Mouse (Mus musculus): Measurements from ENCODE around the gene Maml1. TPM values are rescaled to one million over a fixed set of nuclear protein-coding genes. Genes with fewer than 3 reads are reported as not detected.

Gene Maml1
- polyA plus RNA-seq, 1 experiment from 2014 or later = 3.8 TPM

GRCm38 (mm10) chr11:50236540-50236936, 55.6 kb downstream of the Maml1 start:
- Histone ChIP-seq H3K9me3 (no peaks in the 10 kb centered on the region), H3K4me1 (peaks cover 17% of the 10 kb centered on the region), H3K27me3 (no peaks in the 10 kb centered on the region; the same call in 1 of the 2 replicates), H3K36me3 (peaks cover 33% of the 10 kb centered on the region), H3K4me3 (peak overlapping the region; percentile 61), H3K27ac (replicated peaks) (no peak overlapping the region), H3K9ac (replicated peaks) (peak overlapping the region; percentile 53), H3K4me2 (replicated peaks) (peak overlapping the region; percentile 77)
- peak; percentile 91 for ATAC-seq (replicated peaks)
- WGBS = 0% methylated on average over 26 of the region's 27 CpGs

- Histone ChIP-seq H3K4me1 (peaks cover 26% of the 10 kb centered on the region), H3K27ac (replicated peaks) (no peak overlapping the region), H3K9ac (replicated peaks) (no peak overlapping the region), H3K9me3 (no peaks in the 10 kb centered on the region), H3K4me2 (replicated peaks) (no peak overlapping the region), H3K4me3 (no peak overlapping the region), H3K36me3 (peaks cover 35% of the 10 kb centered on the region), H3K27me3 (no peaks in the 10 kb centered on the region; the same call in 1 of the 2 replicates)
- no peak for ATAC-seq (replicated peaks)
- WGBS = 92% methylated on average over 25 of the region's 25 CpGs
Observed at GRCm38 (mm10) chr11:50234606-50235005, 57.5 kb downstream of the Maml1 start.

- Histone ChIP-seq H3K4me2 (replicated peaks) (no peak overlapping the region), H3K9ac (replicated peaks) (no peak overlapping the region), H3K27me3 (no peaks in the 10 kb centered on the region; the same call in 1 of the 2 replicates), H3K9me3 (no peaks in the 10 kb centered on the region), H3K4me1 (peaks cover 32% of the 10 kb centered on the region), H3K4me3 (no peak overlapping the region), H3K27ac (replicated peaks) (no peak overlapping the region), H3K36me3 (peaks cover 35% of the 10 kb centered on the region)
- no peak for ATAC-seq (replicated peaks)
- 86% methylated on average over 11 of the region's 11 CpGs for WGBS
Observed at GRCm38 (mm10) chr11:50233993-50234392, 58.1 kb downstream of the Maml1 start.

GRCm38 (mm10) chr11:50233022-50233421, 59.1 kb downstream of the Maml1 start:
- Histone ChIP-seq H3K4me1 (peaks cover 40% of the 10 kb centered on the region), H3K36me3 (peaks cover 35% of the 10 kb centered on the region), H3K9ac (replicated peaks) (no peak overlapping the region), H3K4me2 (replicated peaks) (no peak overlapping the region), H3K4me3 (no peak overlapping the region), H3K9me3 (no peaks in the 10 kb centered on the region), H3K27me3 (no peaks in the 10 kb centered on the region; the same call in 1 of the 2 replicates), H3K27ac (replicated peaks) (no peak overlapping the region)
- WGBS = 93% methylated on average over 13 of the region's 13 CpGs
- ATAC-seq (replicated peaks) = no peak

GRCm38 (mm10) chr11:50231411-50231810, 60.7 kb downstream of the Maml1 start:
- H3K4me2 ChIP-seq (replicated peaks) = peak overlapping the region; percentile 40
- ATAC-seq (replicated peaks) = no peak
- no peaks in the 10 kb centered on the region for H3K9me3 ChIP-seq
- no peak overlapping the region for H3K9ac ChIP-seq (replicated peaks)
- peaks cover 35% of the 10 kb centered on the region for H3K36me3 ChIP-seq
- WGBS = 19% methylated on average over 8 of the region's 8 CpGs
- H3K4me1 ChIP-seq = peaks cover 48% of the 10 kb centered on the region
- no peak overlapping the region for H3K27ac ChIP-seq (replicated peaks)
- H3K4me3 ChIP-seq = no peak overlapping the region
- no peaks in the 10 kb centered on the region for H3K27me3 ChIP-seq

- WGBS = 25% methylated on average over 45 of the region's 45 CpGs
- no peak overlapping the region; the same call in 1 of the 2 replicates for H3K27ac ChIP-seq (replicated peaks)
- H3K27me3 ChIP-seq = no peaks in the 10 kb centered on the region
- no peak overlapping the region for H3K4me3 ChIP-seq
- H3K4me1 ChIP-seq = peaks cover 47% of the 10 kb centered on the region
- H3K4me2 ChIP-seq (replicated peaks) = peak overlapping the region; percentile 40
- peaks cover 35% of the 10 kb centered on the region for H3K36me3 ChIP-seq
- no peaks in the 10 kb centered on the region for H3K9me3 ChIP-seq
- ATAC-seq (replicated peaks) = peak; percentile 18
- no peak overlapping the region for H3K9ac ChIP-seq (replicated peaks)
Observed at GRCm38 (mm10) chr11:50230481-50231304, 61.4 kb downstream of the Maml1 start.

- peaks cover 46% of the 10 kb centered on the region for H3K4me1 ChIP-seq
- H3K36me3 ChIP-seq = peaks cover 27% of the 10 kb centered on the region
- no peak overlapping the region for H3K4me2 ChIP-seq (replicated peaks)
- no peak overlapping the region for H3K9ac ChIP-seq (replicated peaks)
- WGBS = 40% methylated on average over 7 of the region's 7 CpGs
- no peak overlapping the region for H3K4me3 ChIP-seq
- no peaks in the 10 kb centered on the region for H3K9me3 ChIP-seq
- no peaks in the 10 kb centered on the region for H3K27me3 ChIP-seq
- ATAC-seq (replicated peaks) = no peak
- no peak overlapping the region for H3K27ac ChIP-seq (replicated peaks)
Observed at GRCm38 (mm10) chr11:50229252-50229910, 62.7 kb downstream of the Maml1 start.

- no peak overlapping the region for H3K4me2 ChIP-seq (replicated peaks)
- H3K36me3 ChIP-seq = peaks cover 21% of the 10 kb centered on the region
- no peak overlapping the region for H3K9ac ChIP-seq (replicated peaks)
- no peak for ATAC-seq (replicated peaks)
- peaks cover 49% of the 10 kb centered on the region for H3K4me1 ChIP-seq
- WGBS = 23% methylated on average over 3 of the region's 3 CpGs
- no peak overlapping the region for H3K27ac ChIP-seq (replicated peaks)
- no peaks in the 10 kb centered on the region for H3K9me3 ChIP-seq
- H3K4me3 ChIP-seq = no peak overlapping the region
- no peaks in the 10 kb centered on the region for H3K27me3 ChIP-seq
Observed at GRCm38 (mm10) chr11:50228772-50229171, 63.3 kb downstream of the Maml1 start.

- no peak overlapping the region for H3K4me2 ChIP-seq (replicated peaks)
- ATAC-seq (replicated peaks) = no peak
- H3K9me3 ChIP-seq = no peaks in the 10 kb centered on the region
- H3K4me1 ChIP-seq = peaks cover 60% of the 10 kb centered on the region
- H3K4me3 ChIP-seq = no peak overlapping the region
- 83% methylated on average over 4 of the region's 4 CpGs for WGBS
- no peak overlapping the region for H3K27ac ChIP-seq (replicated peaks)
- H3K36me3 ChIP-seq = peaks cover 11% of the 10 kb centered on the region
- H3K27me3 ChIP-seq = no peaks in the 10 kb centered on the region
- H3K9ac ChIP-seq (replicated peaks) = no peak overlapping the region
Observed at GRCm38 (mm10) chr11:50227736-50228135, 64.4 kb downstream of the Maml1 start.

- 83% methylated on average over 3 of the region's 3 CpGs for WGBS
- H3K4me3 ChIP-seq = no peak overlapping the region
- H3K36me3 ChIP-seq = peaks cover 6% of the 10 kb centered on the region
- no peak overlapping the region for H3K9ac ChIP-seq (replicated peaks)
- H3K4me2 ChIP-seq (replicated peaks) = 0 out of 2 replicates have a peak overlapping the region, but pooled peaks have one; percentile 76
- no peaks in the 10 kb centered on the region for H3K9me3 ChIP-seq
- H3K4me1 ChIP-seq = peaks cover 60% of the 10 kb centered on the region
- no peak overlapping the region for H3K27ac ChIP-seq (replicated peaks)
- no peaks in the 10 kb centered on the region for H3K27me3 ChIP-seq
- no peak for ATAC-seq (replicated peaks)
Observed at GRCm38 (mm10) chr11:50227226-50227625, 64.9 kb downstream of the Maml1 start.

- 33% methylated on average over 2 of the region's 2 CpGs for WGBS
- peak overlapping the region; percentile 95 for H3K9ac ChIP-seq (replicated peaks)
- no peaks in the 10 kb centered on the region for H3K9me3 ChIP-seq
- H3K4me2 ChIP-seq (replicated peaks) = peak overlapping the region; percentile 76
- H3K36me3 ChIP-seq = peaks cover 3% of the 10 kb centered on the region; the same call in 1 of the 2 replicates
- no peaks in the 10 kb centered on the region for H3K27me3 ChIP-seq
- H3K4me1 ChIP-seq = peaks cover 60% of the 10 kb centered on the region
- no peak for ATAC-seq (replicated peaks)
- H3K27ac ChIP-seq (replicated peaks) = no peak overlapping the region
- peak overlapping the region; percentile 93 for H3K4me3 ChIP-seq
Observed at GRCm38 (mm10) chr11:50226406-50226805, 65.7 kb downstream of the Maml1 start.

Measured in forebrain, embryonic 15.5 days (tissue).